Mouse (Mus musculus): ENCODE data around the gene Zbtb44. TPM values are rescaled to one million over a fixed set of nuclear protein-coding genes. Genes with fewer than 3 reads are reported as not detected.

Gene Zbtb44
- total and polyA plus RNA-seq, 3 experiments, result 9.8 to 15.1 TPM; not detected in 1

DNA sequence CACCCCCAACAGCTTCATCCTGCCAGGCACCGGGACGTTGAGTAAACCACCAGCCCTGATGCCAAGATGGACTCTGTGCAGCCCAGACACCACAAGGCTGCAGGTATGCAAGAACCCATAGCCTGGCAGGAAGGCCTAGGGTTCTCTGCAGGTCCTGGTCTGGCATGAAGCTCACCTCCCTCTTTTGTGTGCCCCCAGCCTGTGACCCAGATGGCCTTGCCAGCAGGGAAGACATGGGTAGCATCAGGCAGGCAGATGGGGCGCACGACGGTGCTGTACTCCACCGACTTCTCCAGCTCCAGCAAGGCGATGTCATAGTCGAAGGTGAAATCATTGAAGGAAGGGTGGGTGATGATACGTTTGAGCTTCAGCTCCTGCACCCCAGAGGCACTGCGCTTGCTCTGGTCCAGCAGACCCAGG, 60.7 kb downstream of the Zbtb44 start:
- TF ChIP-seq CHD2 (IDR thresholded peaks at IDR 0.05; ENCODE audit: low read length) (no peak), SIN3A (IDR thresholded peaks at IDR 0.05; ENCODE audit: low read length) (no peak), RAD21 (IDR thresholded peaks at IDR 0.05; ENCODE audit: low read depth, low read length) (no peak), POLR2A (IDR thresholded peaks at IDR 0.05; ENCODE audit: control insufficient read depth in 1 of 2, insufficient read depth in 1 of 2, low read depth in 1 of 2, low read length in 2 of 2, poor library complexity in 1 of 2) (no peak), MXI1 (IDR thresholded peaks at IDR 0.05; ENCODE audit: low read depth, low read length) (no peak), CTCF (IDR thresholded peaks at IDR 0.05 in 2 of 3, conservative IDR thresholded peaks at IDR 0.05 in 1 of 3; ENCODE audit: control insufficient read depth in 1 of 3, insufficient read depth in 1 of 3, low read depth in 2 of 3, low read length in 3 of 3, poor library complexity in 1 of 3, severe bottlenecking in 1 of 3) (no peak), SMC3 (IDR thresholded peaks at IDR 0.05; ENCODE audit: low read depth, low read length) (no peak), BHLHE40 (IDR thresholded peaks at IDR 0.05; ENCODE audit: borderline replicate concordance, low read depth, low read length) (no peak), ELF1 (IDR thresholded peaks at IDR 0.05; ENCODE audit: low read depth, low read length) (no peak), UBTF (IDR thresholded peaks at IDR 0.05; ENCODE audit: borderline replicate concordance, insufficient read depth, low read depth, low read length) (no peak), USF1 (IDR thresholded peaks at IDR 0.05; ENCODE audit: low read depth, low read length) (no peak), EP300 (IDR thresholded peaks at IDR 0.05; ENCODE audit: low read depth in 1 of 2, low read length in 2 of 2) (no peak), TBP (IDR thresholded peaks at IDR 0.05; ENCODE audit: low read depth, low read length) (no peak), ZC3H11A (IDR thresholded peaks at IDR 0.05; ENCODE audit: low read depth, low read length) (no peak)
- Histone ChIP-seq H3K9me3 (replicated peaks; ENCODE audit: insufficient read depth, low read length) (no peaks in the 10 kb centered on the region), H3K27ac (ENCODE audit: control insufficient read depth, low read depth, low read length) (no peak overlapping the region), H3K4me1 (ENCODE audit: control insufficient read depth in 1 of 2, insufficient read depth in 2 of 2, low read length in 2 of 2) (no peaks in the 10 kb centered on the region), H3K79me2 (ENCODE audit: control insufficient read depth, insufficient read depth, low read length, poor library complexity) (no peaks in the 10 kb centered on the region), H3K27me3 (ENCODE audit: control insufficient read depth in 1 of 2, insufficient read depth in 2 of 2, low read length in 2 of 2) (no peaks in the 10 kb centered on the region), H3K9ac (ENCODE audit: control insufficient read depth, low read depth, low read length, poor library complexity, severe bottlenecking) (no peak overlapping the region), H3K4me3 (ENCODE audit: control insufficient read depth in 1 of 2, insufficient read depth in 1 of 2, low read depth in 2 of 2, low read length in 2 of 2) (no peak overlapping the region), H3K36me3 (ENCODE audit: control insufficient read depth in 1 of 2, insufficient read depth in 2 of 2, low read length in 2 of 2) (no peaks in the 10 kb centered on the region)
- no peak for DNase-seq (ENCODE audit: low read depth, low spot score)

DNA sequence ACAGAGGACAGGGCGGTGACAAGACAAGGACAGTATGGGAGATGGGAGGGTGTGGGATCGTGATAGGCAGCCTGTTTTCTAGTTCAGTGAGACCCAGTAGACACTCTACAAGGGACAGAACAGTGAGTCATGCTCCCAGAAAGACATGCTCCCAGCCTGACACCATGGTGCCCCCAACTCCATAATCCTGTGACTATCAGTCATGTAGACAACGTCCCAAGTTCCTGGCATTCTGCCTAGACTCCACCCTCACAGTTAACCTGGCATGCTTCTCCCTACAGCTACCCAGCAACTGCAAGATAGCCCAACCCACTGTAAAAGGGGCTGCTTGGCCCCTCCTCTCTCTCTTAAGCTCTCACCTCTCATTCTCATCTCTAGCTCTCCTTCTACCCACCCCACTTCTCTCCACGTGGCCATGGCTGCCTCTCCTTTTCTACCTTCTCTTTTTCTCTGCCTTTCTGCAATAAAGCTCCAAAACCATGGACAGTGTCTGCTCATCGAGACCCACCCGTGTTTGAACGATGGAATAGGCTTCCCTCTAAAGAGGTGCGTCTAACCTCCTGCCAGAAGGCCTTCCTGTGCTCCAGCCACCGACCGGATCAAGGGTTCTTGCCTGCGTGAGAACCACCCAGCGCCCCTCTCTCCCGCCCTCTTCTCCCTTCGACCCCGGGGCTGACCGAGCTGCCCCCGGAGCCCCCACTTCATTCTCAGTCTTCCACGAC, 61.8 kb downstream of the Zbtb44 start:
- no peaks in the 10 kb centered on the region for H3K36me3 ChIP-seq (ENCODE audit: control insufficient read depth in 1 of 2, insufficient read depth in 2 of 2, low read length in 2 of 2)
- H3K9ac ChIP-seq (ENCODE audit: control insufficient read depth, low read depth, low read length, poor library complexity, severe bottlenecking), result no peak overlapping the region
- no peak overlapping the region for H3K27ac ChIP-seq (ENCODE audit: control insufficient read depth, low read depth, low read length)
- no peaks in the 10 kb centered on the region for H3K9me3 ChIP-seq (replicated peaks; ENCODE audit: insufficient read depth, low read length)
- H3K27me3 ChIP-seq (ENCODE audit: control insufficient read depth in 1 of 2, insufficient read depth in 2 of 2, low read length in 2 of 2), result no peaks in the 10 kb centered on the region
- H3K4me1 ChIP-seq (ENCODE audit: control insufficient read depth in 1 of 2, insufficient read depth in 2 of 2, low read length in 2 of 2), result no peaks in the 10 kb centered on the region
- no peaks in the 10 kb centered on the region for H3K79me2 ChIP-seq (ENCODE audit: control insufficient read depth, insufficient read depth, low read length, poor library complexity)
- H3K4me3 ChIP-seq (ENCODE audit: control insufficient read depth in 1 of 2, insufficient read depth in 1 of 2, low read depth in 2 of 2, low read length in 2 of 2), result no peak overlapping the region
- TF ChIP-seq EP300 (IDR thresholded peaks at IDR 0.05; ENCODE audit: low read depth in 1 of 2, low read length in 2 of 2), result no peak
- TF ChIP-seq NELFE (IDR thresholded peaks at IDR 0.05; ENCODE audit: low read depth, low read length), result no peak
- no peak for TF ChIP-seq POLR2AphosphoS5 (IDR thresholded peaks at IDR 0.05; ENCODE audit: borderline replicate concordance, low read depth, low read length)
- TF ChIP-seq SIN3A (IDR thresholded peaks at IDR 0.05; ENCODE audit: low read length), result no peak
- TF ChIP-seq CHD1 (IDR thresholded peaks at IDR 0.05; ENCODE audit: low read depth, low read length), result no peak
- TF ChIP-seq MAZ (IDR thresholded peaks at IDR 0.05; ENCODE audit: low read depth, low read length), result no peak
- TF ChIP-seq POLR2A (IDR thresholded peaks at IDR 0.05; ENCODE audit: control insufficient read depth in 1 of 2, insufficient read depth in 1 of 2, low read depth in 1 of 2, low read length in 2 of 2, poor library complexity in 1 of 2), result no peak
- TF ChIP-seq ZNF384 (IDR thresholded peaks at IDR 0.05; ENCODE audit: low read depth, low read length), result no peak
- TF ChIP-seq ELF1 (IDR thresholded peaks at IDR 0.05; ENCODE audit: low read depth, low read length), result no peak
- no peak for TF ChIP-seq MAX (IDR thresholded peaks at IDR 0.05; ENCODE audit: low read length)
- peak; percentile 66 for DNase-seq (ENCODE audit: low read depth, low spot score)
